Mouse (Mus musculus): ENCODE measurements around the gene Mgat5.
A peak's percentile ranks its signal among the peaks of the same experiment; 100 is the strongest.

Gene Mgat5

DNA sequence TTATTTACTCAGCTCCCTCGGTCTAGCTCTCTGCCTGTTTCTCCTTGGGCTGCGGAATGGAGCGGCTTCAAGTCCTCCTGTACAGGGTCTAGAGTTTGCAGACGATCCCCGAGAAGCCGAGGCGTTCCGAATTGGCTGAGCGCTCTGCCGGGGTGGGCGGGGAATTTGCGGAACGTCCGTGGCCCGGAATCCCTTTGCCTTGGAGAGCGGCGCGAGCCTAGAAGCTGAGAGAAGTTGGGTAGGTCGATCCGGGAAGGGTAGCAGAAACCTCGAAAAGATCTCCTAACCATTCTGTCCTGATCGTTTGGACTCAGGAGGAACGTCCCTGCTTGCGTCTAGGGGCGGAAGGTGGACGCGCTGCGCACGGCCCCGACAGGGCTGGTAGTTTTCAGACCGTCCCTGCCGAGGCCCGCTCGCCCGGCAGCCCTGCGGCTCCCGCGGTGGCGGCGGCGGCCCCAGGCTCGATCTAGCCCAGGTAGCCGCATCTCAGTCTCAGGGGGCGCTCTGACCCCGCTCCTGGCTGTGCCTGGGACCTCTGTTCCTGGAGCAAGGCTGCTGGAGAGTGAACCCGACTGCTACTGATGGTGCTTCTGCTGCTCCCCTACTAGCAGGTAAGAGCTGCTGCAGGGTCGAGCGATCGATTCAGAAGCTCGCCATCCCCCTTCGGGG is at the start of gene Mgat5:
Gene Mgat5, plus strand, starts transcription at position 199 of the 669 bp plus-strand sequence.
- DNase-seq (ENCODE audit: low read depth, low spot score): peak; percentile 95

DNA sequence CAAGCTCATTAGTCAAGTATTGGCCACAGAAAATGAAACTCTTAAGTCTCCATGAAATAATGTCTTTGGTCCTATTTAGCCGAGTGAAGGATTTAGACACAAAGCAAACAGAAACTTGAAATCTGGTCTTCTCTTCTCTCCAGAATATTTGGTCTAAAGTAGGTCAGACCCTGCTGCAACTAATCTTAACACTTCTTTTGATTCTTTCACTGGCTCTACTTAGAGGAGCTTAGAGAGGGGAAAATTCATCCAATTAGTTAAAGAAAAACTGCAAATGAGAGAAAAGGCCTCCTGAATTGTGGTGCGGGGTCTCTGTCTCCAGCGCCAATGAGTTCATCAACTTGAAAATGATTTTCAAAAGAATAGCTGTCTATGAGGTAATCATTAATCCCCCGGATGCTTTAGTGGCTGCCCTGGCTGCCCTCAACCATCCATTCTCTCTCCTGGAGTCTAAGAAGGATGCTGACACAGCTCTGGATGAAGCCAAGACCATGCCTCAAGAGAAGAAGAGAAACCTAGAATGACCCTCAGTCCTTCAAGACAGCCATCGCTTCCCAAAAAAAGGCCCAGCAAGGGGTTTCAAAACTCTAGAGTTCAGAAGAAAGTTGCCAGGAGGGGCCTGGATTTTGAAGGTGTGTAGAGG is 44.6 kb upstream of the Mgat5 start:
- DNase-seq (ENCODE audit: low read depth, low spot score): no peak

GRCm38 (mm10) chr1:127164589-127165160 is 40.1 kb upstream of the Mgat5 start:
- DNase-seq (ENCODE audit: low read depth, low spot score): no peak

DNA sequence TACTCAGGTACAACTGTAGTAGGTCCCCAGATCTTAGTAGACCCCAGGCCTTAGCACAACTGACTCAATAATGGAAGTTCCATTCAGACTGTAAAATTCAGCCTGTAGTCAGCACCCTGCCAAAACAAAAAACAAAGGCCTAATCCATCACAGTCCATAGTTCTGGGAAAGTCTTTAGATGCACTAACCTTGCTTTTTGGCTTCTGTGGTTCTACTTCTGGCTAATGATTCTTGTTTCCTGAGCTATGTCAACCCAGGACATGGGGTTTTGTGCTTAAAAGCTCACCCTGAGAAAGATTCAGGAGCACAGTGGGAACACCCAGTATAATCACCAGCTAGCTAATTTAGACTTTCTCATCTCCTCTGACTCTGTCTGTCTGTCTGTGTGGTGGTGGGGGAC is 38.3 kb upstream of the Mgat5 start:
- no peak for DNase-seq (ENCODE audit: low read depth, low spot score)

- peak; percentile 71 for DNase-seq (ENCODE audit: low read depth, low spot score)
Measured at GRCm38 (mm10) chr1:127167586-127167985, 37.2 kb upstream of the Mgat5 start.

GRCm38 (mm10) chr1:127168205-127168604 is 36.6 kb upstream of the Mgat5 start:
- no peak for DNase-seq (ENCODE audit: low read depth, low spot score)

GRCm38 (mm10) chr1:127169516-127169915 is 35.3 kb upstream of the Mgat5 start:
- DNase-seq (ENCODE audit: low read depth, low spot score): no peak

- peak; percentile 45 for DNase-seq (ENCODE audit: low read depth, low spot score)
Measured at GRCm38 (mm10) chr1:127171361-127171760, 33.5 kb upstream of the Mgat5 start.

DNA sequence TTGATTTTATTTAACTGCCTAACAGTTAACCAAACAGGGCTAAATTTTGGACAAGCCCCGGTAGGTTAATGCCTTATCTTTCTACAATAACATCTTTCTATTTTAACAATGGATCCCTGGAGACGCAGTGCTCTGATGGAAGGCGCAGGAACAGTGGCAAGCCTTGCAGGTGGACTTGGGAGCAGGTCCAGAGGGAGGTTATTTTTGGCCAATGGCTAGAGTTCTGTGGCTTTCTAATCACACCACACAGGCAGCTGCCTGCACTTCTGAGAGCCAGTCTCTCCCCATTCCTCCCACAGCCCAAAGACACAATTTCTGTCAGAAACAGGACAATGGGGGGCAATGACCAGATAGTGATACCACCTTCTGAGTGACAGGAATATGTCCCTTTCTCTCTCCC is 31.4 kb upstream of the Mgat5 start:
- no peak for DNase-seq (ENCODE audit: low read depth, low spot score)

GRCm38 (mm10) chr1:127192396-127192795 is 12.4 kb upstream of the Mgat5 start:
- DNase-seq (ENCODE audit: low read depth, low spot score): no peak

DNA sequence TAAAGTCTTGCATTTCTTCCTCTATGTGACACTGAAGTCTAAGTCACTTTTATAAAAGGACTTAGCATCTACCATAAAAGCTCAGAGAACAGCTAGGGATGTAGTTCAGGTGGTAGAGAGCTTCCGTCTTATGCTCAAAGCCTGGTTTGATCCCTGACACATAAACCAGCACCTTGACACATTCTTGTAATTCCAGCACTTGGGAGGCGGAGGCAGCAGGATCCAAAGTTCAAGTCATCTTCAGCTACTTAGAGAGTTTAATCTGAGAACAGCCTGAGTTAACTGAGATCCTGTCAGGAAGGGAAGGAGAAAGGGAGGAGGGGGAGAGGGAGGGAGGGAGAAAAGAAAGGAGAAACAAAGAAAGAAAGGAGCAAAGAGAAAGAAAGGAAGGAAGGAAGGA is 5.6 kb upstream of the Mgat5 start:
- DNase-seq (ENCODE audit: low read depth, low spot score): no peak

DNA sequence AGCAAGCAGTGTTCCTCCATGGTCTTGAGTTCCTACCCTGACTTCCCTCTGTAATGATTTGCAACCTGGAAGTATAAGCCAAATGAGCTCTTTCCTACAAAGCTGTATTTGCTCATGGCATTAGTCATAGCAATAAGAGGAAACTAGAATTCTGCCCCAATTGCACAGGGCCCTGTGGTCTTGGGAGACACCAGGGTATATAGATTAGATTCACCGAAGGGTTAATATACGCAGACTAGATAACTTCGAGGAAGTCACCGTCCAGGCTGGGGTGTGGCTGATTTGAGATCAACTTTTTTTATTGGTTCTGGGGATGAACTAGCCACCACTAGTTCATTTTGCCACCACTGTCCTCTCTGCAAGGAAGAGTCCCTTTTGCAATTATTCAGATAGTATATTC is 2.5 kb upstream of the Mgat5 start:
- no peak for DNase-seq (ENCODE audit: low read depth, low spot score)

DNA sequence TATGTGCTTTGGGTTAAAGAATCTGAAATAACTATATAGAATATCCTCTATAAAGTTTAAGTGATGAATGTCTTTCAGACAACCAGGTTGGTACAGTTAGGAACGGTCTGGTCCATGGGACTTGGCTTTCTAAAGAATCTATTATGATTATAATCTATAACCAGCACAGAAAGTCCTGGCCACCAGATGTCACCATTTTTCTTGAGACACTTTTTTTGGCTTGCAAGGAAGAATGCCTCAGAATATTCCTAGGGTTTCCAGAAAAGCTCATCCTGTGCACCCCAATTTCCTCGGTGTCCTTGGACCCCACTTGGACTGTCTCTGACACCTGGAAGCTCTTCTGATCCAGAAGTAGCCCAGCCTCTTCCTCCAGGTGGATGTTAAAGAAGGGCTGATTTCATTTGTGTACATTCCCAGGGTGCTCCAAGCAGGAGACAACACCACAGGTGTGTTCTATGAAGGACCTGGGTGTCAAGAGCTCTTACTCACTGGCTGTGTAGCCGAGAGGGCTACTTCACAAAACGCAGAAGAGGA is 1.5 kb upstream of the Mgat5 start:
- DNase-seq (ENCODE audit: low read depth, low spot score): no peak

GRCm38 (mm10) chr1:127205501-127206019 is 745 bp downstream of the Mgat5 start:
- peak; percentile 37 for DNase-seq (ENCODE audit: low read depth, low spot score)

GRCm38 (mm10) chr1:127206020-127206641 is 1.3 kb downstream of the Mgat5 start:
- DNase-seq (ENCODE audit: low read depth, low spot score): peak; percentile 45

- no peak for DNase-seq (ENCODE audit: low read depth, low spot score)
Measured at GRCm38 (mm10) chr1:127206881-127207555, 2.2 kb downstream of the Mgat5 start.

- DNase-seq (ENCODE audit: low read depth, low spot score): no peak
Measured at GRCm38 (mm10) chr1:127208167-127208566, 3.4 kb downstream of the Mgat5 start.

GRCm38 (mm10) chr1:127212812-127213211 is 8.0 kb downstream of the Mgat5 start:
- DNase-seq (ENCODE audit: low read depth, low spot score): no peak

DNA sequence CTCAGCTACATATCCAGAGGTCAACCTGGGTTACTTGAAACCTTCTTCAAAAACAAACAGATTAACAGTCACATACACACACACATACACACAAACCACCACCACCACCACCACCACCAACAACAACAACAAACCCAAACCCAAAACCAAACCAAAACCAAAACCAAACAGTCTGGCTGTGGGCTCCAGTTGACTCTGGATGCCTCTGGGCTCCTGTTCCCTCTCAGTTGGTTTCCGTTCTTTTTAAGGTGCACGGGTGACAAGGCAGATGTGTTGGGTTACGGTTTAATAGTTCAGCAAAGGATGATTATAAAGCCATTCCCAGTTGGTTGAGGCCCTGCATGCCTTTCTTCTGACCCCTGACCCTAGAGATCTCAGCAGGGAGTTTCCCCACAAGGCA is 8.6 kb downstream of the Mgat5 start:
- DNase-seq (ENCODE audit: low read depth, low spot score): no peak

- no peak for DNase-seq (ENCODE audit: low read depth, low spot score)
Measured at GRCm38 (mm10) chr1:127214585-127215232, 9.9 kb downstream of the Mgat5 start.

- DNase-seq (ENCODE audit: low read depth, low spot score): peak; percentile 29
Measured at GRCm38 (mm10) chr1:127216979-127217378, 12.2 kb downstream of the Mgat5 start.
